ENCODE assay signal across 8 mouse cellular contexts in the genomic region with DNA sequence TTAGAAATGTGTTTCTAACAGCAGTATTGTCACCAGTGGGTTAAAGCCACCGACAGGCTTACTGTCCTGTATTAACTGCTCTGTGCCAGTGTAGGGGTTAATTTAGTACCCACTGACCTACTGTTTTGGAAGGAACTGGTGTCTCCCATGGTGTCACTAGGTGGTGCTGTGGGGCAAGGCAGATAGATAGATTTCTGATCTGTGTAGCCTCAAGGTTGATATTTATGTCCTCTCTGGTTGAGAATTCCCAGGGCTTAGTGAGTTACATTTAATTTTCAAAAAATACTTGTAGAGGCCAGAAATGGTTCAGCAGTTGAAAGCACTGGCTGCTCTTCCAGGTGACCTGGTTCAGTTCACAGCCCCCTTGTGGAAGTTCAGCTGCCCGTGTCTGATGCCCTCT. TPM values are rescaled to one million over a fixed set of nuclear protein-coding genes. Genes with fewer than 3 reads are reported as not detected.
A peak's percentile ranks its signal among the peaks of the same experiment; 100 is the strongest.
DNase-seq lines count a peak whose midpoint lies in the region; ATAC-seq lines count a peak whose summit lies in the region.

No protein-coding gene starts in this region.

- H3K36me3 ChIP-seq in hindbrain, embryonic 11.5 days (ENCODE audit: control insufficient read depth, insufficient read depth, low read length) = peaks cover 11% of the 10 kb centered on the region
- peaks cover 28% of the 10 kb centered on the region for H3K36me3 ChIP-seq in hindbrain, embryonic 13.5 days
- peaks cover 82% of the 10 kb centered on the region for H3K36me3 ChIP-seq in embryonic facial prominence, embryonic 10.5 days (replicated peaks)
- peaks cover 14% of the 10 kb centered on the region for H3K36me3 ChIP-seq in intestine, embryonic 16.5 days (ENCODE audit: control insufficient read depth, insufficient read depth, low read length)

- DNase-seq in hindbrain, embryonic 11.5 days (ENCODE audit: low spot score) = peak; percentile 62
- DNase-seq in B cell, adult 2 months = peak; percentile 55 to 57
- DNase-seq in adipocyte (ENCODE audit: low spot score) = peak; percentile 70
- DNase-seq in embryonic facial prominence, embryonic 10.5 days (ENCODE audit: low spot score) = peak; percentile 47
- peak; percentile 51 to 58 for DNase-seq in left cerebral cortex, postnatal 14 days (ENCODE audit: low spot score in 2 of 2)
- DNase-seq in retina, postnatal 1 day = peak; percentile 77

- H3K9me3 ChIP-seq in hindbrain, embryonic 11.5 days (ENCODE audit: control insufficient read depth, low read length) = no peaks in the 10 kb centered on the region
- H3K9me3 ChIP-seq in hindbrain, embryonic 13.5 days = 0 out of 2 replicates have a peak, but pooled peaks cover 6% of the 10 kb centered on the region
- H3K9me3 ChIP-seq in embryonic facial prominence, embryonic 10.5 days = peaks cover 5% of the 10 kb centered on the region; the same call in 1 of the 2 replicates
- peaks cover 3% of the 10 kb centered on the region; the same call in 1 of the 2 replicates for H3K9me3 ChIP-seq in intestine, embryonic 16.5 days (ENCODE audit: control insufficient read depth, low read length)

- no peaks in the 10 kb centered on the region for H3K4me1 ChIP-seq in hindbrain, embryonic 11.5 days (replicated peaks; ENCODE audit: control insufficient read depth, insufficient read depth, low read length)
- peaks cover 9% of the 10 kb centered on the region for H3K4me1 ChIP-seq in hindbrain, embryonic 13.5 days (replicated peaks)
- peaks cover 21% of the 10 kb centered on the region for H3K4me1 ChIP-seq in embryonic facial prominence, embryonic 10.5 days
- H3K4me1 ChIP-seq in intestine, embryonic 16.5 days (ENCODE audit: control insufficient read depth, insufficient read depth, low read length) = 0 out of 2 replicates have a peak, but pooled peaks cover 6% of the 10 kb centered on the region

- intact Hi-C loops in left cerebral cortex, postnatal 14 days (cut with DNase I) = no loop called here

- no peak overlapping the region for H3K9ac ChIP-seq in hindbrain, embryonic 11.5 days (ENCODE audit: low read depth, low read length)
- no peak overlapping the region for H3K9ac ChIP-seq in hindbrain, embryonic 13.5 days
- H3K9ac ChIP-seq in intestine, embryonic 16.5 days (ENCODE audit: low read depth, low read length) = no peak overlapping the region

- H3K4me2 ChIP-seq in hindbrain, embryonic 11.5 days (replicated peaks; ENCODE audit: low read depth, low read length) = no peak overlapping the region
- no peak overlapping the region for H3K4me2 ChIP-seq in hindbrain, embryonic 13.5 days
- H3K4me2 ChIP-seq in intestine, embryonic 16.5 days (ENCODE audit: low read depth, low read length) = no peak overlapping the region

- no peak overlapping the region for H3K27ac ChIP-seq in hindbrain, embryonic 11.5 days (ENCODE audit: low read depth, low read length)
- H3K27ac ChIP-seq in hindbrain, embryonic 13.5 days = no peak overlapping the region
- no peak overlapping the region for H3K27ac ChIP-seq in embryonic facial prominence, embryonic 10.5 days (replicated peaks)
- no peak overlapping the region for H3K27ac ChIP-seq in intestine, embryonic 16.5 days (ENCODE audit: low read length)

- no peak overlapping the region for H3K4me3 ChIP-seq in hindbrain, embryonic 11.5 days (ENCODE audit: low read depth, low read length)
- no peak overlapping the region for H3K4me3 ChIP-seq in hindbrain, embryonic 13.5 days
- no peak overlapping the region for H3K4me3 ChIP-seq in embryonic facial prominence, embryonic 10.5 days
- H3K4me3 ChIP-seq in intestine, embryonic 16.5 days (ENCODE audit: low read length) = no peak overlapping the region

- WGBS in hindbrain, embryonic 11.5 days = 64% methylated on average over 2 of the region's 2 CpGs
- WGBS in hindbrain, embryonic 13.5 days = 67% methylated on average over 2 of the region's 2 CpGs
- WGBS in embryonic facial prominence, embryonic 10.5 days = 65% methylated on average over 2 of the region's 2 CpGs
- WGBS in intestine, embryonic 16.5 days = 63% methylated on average over 2 of the region's 2 CpGs

- ATAC-seq in hindbrain, embryonic 11.5 days (ENCODE audit: low FRiP score) = no peak
- ATAC-seq in hindbrain, embryonic 13.5 days (ENCODE audit: low FRiP score) = no peak
- ATAC-seq in intestine, embryonic 16.5 days = no peak

- no peaks in the 10 kb centered on the region for H3K27me3 ChIP-seq in hindbrain, embryonic 11.5 days (ENCODE audit: control insufficient read depth, insufficient read depth, low read length)
- no peaks in the 10 kb centered on the region for H3K27me3 ChIP-seq in hindbrain, embryonic 13.5 days
- H3K27me3 ChIP-seq in embryonic facial prominence, embryonic 10.5 days (replicated peaks; ENCODE audit: low read depth, poor library complexity, severe bottlenecking) = no peaks in the 10 kb centered on the region
- no peaks in the 10 kb centered on the region for H3K27me3 ChIP-seq in intestine, embryonic 16.5 days (replicated peaks; ENCODE audit: control insufficient read depth, insufficient read depth, low read length)

RNA-seq across cellular contexts. Expression of gene Dut, which starts 5.3 kb away (rescaled TPM):
- polyA plus RNA-seq in hindbrain, embryonic 11.5 days (2014; fragmentation: Nextera tagmentation; extraction: Ambion mirVana) = 176 and 187 TPM in 2 replicates
- polyA plus RNA-seq in hindbrain, embryonic 13.5 days (2015; fragmentation: Nextera tagmentation; extraction: Ambion mirVana) = 75.4 and 80.9 TPM in 2 replicates
- polyA plus RNA-seq in embryonic facial prominence, embryonic 10.5 days (2016; fragmentation: Nextera tagmentation; extraction: Ambion mirVana) = 265 and 285 TPM in 2 replicates
- total RNA-seq in left cerebral cortex, postnatal 14 days (2021) = 10 to 100 TPM; 27.6 to 29.0 TPM
- 95.2 and 110 TPM in 2 replicates for polyA plus RNA-seq in intestine, embryonic 16.5 days (2015; fragmentation: Nextera tagmentation; extraction: Ambion mirVana)
